Mouse (Mus musculus) embryo, embryonic 10.5 days (tissue): ENCODE results near the gene 1700020N01Rik.
A peak's percentile ranks its signal among the peaks of the same experiment; 100 is the strongest.

Experiments used
- DNase-seq: peaks from one replicate; pipeline ENCODE4 v3.0.0-alpha.2; 2015; ENCODE audit warnings: low spot score

Gene 1700020N01Rik

DNA sequence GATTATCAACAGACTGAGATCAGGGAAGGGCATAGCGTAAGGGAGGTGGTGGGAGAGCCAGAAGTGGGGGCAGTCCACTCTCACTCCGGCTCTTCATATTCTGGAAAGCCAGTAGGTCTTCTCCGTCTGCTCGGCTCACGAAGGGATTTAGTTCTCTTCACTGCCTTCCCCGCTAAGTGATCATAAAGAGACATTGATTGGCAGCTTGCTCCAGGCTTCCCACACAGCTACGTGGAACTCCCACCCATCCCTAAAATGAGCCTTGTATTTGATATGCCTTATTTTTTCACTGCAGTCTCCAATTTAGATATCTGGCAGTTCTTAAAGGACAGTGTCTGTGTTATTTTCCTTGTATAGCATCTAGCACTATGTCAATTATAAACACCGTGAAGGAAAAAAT lies 11.5 kb downstream of the 1700020N01Rik start:
- DNase-seq = no peak

DNA sequence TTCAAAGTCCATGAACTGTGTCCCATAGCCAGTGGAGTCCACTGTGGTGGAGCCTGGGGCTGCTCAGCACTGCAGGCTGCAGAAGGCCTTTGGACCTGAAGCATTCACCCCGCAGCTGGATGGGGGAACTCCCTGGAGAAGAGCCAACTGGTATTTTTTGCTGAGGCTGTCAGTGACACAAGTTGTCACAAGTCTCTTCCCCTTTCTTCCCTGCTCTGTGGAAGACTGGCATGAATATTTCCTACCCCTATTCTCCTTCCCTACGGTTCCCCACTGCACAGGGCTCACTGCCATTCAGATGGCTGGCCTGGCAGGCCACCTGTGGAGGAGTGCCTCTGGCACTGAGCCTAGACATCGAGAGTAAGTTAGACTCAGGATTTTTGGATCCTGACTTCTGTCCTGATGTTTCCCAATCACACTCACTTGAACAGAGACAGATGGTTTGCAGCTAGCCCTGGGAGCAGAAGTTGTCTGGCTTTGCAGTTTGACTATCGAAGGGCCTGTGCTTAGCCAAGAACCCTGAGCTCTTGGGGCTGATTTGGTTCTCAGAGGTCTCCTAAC lies 12.1 kb downstream of the 1700020N01Rik start:
- DNase-seq = no peak

DNA sequence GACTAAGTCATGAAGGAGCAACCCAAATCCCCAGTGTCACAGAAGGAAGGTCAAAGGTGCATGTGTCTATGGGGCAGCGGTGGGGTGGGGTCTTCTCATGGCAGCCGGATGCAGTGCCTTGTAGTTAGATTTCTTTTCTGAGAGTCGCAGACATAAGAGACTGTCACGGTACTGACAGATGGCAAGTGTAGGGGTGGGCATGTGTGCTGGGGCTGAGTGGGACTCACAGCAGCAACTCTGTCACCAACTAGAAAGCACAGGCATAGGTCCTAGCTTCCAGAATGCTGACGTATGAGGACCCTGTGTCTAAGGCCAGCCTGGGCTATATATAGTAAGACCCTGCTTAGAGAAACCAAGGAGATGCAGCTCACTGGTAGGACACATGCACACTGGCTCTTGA lies 12.7 kb downstream of the 1700020N01Rik start:
- DNase-seq = peak; percentile 18

DNA sequence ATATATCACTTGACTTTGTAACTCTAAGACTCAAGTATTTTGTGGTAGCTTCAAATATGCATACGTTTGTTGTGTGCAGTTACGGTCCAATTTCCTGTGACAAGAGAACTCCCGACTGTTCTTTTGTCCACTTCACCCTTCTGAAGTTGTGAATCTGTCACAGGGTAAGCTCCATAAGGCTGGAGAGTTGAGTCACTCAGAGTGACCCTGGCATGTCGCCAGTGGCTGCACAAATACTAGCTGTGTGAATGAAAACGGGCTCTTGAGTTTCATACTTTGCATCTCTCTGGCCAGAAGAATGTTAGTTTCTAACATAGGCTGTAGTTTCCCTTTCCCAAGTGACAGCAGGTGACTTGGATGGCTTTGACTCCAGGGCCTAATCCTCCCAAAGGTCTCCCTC lies 14.0 kb downstream of the 1700020N01Rik start:
- no peak for DNase-seq

DNA sequence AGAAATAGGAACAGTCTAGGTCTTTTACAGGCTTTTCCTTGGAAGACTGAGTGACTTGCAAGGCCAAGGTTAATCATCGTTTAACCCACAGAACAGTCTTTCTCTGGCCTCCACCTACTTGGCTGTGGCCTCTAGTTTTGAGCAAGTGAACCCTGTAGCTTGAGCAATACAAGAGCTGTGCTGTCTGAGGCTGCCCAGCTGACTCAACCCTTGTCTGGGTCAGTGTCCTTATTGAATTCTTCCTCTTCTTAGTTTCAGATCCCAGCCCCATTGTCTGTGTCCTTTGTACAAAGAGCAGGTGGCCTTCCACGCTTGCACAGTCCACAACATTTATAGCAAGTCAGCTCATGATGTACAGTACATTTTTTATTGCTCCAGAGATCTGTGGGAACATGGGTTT lies 16.6 kb downstream of the 1700020N01Rik start:
- DNase-seq = no peak

DNA sequence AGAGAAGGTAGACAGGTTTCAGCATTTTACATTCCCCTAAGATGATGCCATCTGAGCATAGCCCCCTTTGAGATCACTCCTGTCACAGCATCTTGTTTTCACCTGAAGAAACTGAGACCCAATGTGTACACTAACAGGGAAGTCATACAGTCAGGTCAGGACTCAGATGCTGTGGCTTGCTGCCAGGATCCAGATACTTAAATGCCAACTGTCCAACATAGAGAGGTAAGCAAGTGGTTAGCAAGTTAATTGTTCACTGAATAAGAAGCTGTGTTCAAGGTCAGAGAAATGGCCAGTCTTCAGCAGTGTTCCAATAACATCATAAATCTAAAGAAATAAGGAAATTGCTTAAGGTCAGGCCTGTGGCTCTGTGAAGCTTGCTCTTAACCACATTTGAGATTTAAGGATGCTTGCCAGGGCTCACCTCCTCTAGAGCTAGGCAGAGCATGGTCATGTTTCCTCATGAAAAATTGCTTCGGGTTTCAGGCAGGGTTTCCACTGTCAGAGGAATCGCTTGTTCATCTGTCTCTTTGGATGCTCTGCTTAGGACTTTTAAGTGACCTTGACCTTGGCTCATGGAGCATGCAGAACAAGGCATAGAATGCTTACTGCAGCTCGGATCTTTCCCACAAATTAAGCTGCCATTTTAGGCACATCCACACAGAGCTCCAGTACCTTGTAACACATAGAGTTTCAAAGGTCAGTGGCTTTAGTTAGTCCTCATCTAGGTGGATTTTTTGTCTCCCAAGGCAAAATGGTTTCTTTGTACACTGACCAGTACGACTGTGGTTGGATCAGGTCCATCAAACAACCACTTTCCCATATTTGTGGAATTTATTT lies 20.3 kb downstream of the 1700020N01Rik start:
- DNase-seq = no peak

DNA sequence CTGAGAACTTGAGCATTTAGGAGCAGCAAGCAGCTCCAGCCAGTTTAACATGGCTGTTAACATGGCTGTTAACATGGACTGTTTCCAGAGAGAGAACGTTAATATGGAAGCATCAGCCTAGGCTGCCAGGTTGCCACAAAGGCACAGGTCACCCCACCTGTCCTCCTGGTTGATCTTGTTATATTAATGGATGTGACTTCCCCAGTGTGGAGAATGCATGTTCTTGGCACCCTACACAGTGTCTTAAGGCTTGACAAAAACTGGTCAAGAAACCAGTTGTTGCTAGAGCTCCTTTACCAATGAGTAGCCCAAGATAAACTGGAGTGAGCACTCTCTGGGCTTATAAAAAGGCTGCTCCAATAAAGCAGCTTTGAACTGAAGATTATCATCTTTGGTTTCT lies 21.6 kb downstream of the 1700020N01Rik start:
- no peak for DNase-seq

DNA sequence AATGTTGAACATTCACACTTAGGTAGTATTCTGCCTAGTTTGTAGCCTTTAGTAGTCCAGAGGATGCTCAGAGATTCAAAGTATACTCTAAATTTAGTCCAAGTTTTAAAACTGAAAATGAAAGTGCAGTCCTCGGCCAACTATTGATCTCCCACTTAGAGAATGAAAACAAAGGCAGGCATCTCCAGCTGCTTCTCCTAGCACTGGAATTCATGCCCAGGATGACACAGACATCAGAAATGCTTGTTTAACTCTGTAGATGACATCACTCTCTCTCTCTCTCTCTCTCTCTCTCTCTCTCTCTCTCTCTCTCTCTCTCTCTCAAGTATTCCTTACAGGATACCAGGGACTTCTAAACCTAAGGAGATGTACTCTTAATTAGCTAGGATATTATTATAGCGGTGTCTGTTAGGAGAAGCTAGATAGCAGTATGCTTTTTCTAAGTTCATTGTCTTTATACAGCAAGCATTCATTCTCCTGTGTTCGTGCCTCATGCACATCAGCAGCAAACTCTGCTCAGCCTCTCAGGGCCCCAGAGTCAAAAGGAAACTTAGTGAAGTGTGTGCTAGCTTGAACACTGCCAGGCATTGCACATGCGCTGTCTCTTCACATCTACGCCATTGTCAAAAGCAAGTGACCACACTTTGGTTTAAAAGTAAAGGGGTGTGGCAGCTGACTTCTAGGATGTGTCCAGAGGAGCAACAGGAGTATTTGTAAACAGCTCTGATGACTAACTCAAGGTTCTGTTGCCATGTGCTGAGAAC lies 26.0 kb downstream of the 1700020N01Rik start:
- no peak for DNase-seq

DNA sequence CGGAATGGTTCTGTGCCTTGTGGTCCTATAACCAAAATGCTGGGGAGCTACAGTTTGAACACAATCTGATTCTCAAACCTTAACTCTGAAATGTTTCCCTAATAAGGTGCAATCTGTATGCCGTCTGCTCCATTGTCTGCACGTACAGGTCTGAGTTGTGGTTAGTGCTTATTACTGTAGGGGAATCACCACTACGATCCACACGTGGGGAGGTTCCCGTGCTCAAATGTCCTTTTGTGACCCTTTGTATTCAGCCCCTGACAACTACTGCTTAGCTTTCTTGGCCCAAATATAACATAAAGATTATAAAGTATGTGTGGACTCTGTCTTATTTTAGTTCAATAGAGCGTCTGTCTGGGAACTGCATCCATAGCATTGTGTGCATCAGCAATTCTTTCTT lies 29.1 kb downstream of the 1700020N01Rik start:
- no peak for DNase-seq

DNA sequence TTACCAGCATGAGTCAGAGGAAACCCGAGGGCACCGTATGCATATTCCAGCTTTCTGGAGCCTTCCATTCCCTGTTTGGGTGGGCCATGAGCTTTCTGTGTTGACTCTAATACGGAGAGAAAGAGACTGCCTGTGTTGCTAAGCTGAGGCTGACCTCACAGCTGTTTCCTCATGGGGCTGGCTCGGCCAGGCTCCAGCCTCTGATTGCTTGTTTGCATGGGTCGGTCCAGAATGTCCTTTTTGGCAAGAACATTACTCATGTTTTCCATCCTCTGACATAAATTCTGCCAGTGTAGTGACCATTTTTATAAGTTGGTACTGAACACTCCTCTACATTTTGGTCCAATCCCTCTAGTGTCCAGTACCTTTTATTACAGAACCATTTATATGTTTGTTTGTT lies 35.6 kb downstream of the 1700020N01Rik start:
- no peak for DNase-seq

DNA sequence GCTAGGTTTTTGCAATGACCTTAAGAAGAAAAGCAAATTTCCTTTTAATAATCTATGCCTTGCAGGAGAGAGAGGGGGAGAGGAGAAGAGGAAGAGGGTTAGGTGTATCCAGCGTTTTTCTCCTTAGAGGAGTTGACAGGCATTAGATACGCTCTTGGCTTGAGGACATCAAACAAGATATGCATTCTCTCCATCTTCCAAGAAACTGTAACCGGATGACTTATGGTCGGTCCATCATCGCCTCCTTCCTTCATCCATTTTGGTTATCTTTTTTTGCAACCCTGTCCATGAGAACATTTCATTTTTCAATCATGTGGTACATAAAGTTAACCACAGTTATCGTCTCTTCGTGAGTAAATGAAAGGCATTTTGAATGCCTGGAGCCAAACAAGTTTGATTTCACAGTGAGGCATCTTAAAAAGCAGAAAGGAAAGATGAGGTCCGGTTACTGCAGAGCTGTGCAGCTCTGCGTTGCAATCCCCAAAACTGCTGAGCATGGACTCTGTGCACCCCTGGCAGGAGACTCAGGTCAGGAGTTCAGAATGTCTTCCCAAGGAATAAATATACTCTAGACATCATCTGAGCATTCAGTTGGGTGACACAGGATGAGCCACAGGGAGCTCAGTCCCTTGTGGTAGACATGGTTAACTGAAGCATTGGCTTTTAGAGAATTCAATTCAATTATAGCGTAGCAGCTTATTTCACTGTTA lies 36.2 kb downstream of the 1700020N01Rik start:
- no peak for DNase-seq

DNA sequence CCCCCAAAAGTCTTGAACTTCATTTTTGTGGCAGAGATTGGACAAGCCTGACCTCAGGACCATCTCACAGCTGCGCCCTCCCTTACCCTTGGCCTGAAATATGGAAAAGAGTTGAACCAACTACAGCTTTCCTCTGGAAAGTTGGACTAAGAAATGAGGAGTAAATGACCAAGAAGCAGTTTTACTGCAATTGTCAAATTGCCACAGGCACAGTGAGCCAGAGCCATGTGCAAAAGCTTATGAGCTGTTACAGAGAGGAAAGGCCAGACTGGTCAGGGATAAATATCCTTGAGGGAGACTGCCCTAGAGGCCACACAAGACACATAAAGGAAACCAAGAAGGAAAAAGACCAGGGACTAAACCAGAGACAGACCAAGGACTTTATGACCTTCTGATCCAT lies 38.5 kb downstream of the 1700020N01Rik start:
- DNase-seq = no peak

DNA sequence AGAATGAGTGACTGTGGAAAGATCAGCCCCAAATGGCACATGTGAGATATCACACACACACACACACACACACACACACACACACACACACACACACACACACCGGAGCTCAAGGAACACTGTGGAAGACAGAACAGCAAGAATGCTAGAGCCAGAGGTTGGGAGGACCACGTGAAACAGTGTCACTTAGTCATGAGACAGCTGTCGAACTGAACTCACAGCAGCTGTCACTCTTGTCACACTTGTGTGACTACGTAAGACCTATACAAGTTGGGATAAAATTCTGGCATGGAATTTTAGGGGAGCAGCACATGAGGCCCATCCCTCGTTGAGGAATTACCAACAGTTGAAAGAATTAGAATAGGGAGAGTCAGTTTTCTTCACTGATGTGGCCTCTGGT lies 39.7 kb downstream of the 1700020N01Rik start:
- DNase-seq = no peak

DNA sequence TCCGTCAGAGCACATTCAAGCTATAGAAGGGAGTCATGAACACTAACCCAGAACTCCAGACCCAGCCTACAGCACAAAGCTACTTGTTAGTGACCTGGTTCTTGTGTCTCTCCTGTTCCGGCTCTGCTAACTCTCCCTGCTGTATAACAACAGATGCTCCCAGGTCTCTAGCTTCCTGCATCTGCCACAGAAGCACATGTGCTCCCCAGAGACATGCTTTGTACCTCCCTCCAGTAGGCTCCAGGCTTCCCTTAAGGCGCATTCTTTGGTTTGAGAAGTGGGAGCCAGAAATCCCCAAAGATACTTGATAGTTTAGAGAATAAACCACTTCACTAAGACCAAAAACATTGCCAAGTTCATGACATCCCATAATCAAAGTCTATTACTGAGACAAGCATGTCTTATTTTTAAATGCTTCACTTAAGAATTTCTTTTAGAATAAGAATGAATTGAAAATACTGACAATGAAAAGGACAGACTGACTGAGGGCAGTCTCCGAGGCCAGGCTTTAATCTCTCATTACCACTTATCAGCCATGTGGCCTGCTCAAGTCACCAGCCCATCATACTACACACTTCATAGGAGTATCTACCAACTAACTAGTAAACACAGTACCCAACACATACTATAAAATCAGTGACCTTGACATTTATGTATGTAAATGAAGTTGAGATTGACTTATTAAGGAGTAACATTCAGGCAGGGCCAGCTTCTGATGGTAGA lies 43.2 kb downstream of the 1700020N01Rik start:
- DNase-seq = no peak

DNA sequence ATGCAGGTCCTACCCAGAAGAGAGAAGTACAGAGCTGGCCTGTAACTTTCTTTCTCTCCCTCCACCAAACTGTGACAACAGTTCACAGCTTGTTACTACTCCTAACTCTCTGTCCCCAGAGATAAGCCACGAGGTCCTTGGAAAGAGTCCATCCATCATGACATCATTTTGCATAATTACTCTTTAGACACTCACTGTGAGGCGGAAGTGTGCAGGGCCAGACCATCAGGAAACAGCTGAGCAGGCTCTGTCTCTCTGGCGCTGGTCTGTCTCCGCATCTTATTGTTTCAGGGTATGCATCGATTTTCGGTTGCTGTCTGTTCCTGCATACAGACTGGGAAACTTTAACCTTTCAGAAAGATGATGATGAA lies 43.8 kb downstream of the 1700020N01Rik start:
- peak; percentile 26 for DNase-seq

DNA sequence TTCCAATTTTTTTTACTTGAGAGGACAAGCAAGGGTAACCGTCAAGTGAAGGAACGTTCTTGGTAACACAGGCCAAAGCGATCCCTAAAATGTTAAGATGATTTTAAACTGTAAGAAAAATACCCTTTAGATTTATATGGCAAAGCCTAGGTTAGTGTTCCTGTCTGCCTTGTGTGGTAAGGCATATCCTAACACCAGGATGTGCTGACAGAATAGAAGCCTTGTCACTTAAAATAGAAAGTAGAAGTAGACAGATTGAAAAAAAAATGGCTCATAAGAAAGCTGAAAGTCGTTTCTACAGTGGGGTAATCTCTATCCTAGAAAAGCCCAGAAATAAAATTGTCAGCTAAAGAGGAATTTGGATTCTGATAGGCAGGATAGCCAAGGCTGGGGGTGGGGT lies 58.4 kb downstream of the 1700020N01Rik start:
- DNase-seq = no peak

DNA sequence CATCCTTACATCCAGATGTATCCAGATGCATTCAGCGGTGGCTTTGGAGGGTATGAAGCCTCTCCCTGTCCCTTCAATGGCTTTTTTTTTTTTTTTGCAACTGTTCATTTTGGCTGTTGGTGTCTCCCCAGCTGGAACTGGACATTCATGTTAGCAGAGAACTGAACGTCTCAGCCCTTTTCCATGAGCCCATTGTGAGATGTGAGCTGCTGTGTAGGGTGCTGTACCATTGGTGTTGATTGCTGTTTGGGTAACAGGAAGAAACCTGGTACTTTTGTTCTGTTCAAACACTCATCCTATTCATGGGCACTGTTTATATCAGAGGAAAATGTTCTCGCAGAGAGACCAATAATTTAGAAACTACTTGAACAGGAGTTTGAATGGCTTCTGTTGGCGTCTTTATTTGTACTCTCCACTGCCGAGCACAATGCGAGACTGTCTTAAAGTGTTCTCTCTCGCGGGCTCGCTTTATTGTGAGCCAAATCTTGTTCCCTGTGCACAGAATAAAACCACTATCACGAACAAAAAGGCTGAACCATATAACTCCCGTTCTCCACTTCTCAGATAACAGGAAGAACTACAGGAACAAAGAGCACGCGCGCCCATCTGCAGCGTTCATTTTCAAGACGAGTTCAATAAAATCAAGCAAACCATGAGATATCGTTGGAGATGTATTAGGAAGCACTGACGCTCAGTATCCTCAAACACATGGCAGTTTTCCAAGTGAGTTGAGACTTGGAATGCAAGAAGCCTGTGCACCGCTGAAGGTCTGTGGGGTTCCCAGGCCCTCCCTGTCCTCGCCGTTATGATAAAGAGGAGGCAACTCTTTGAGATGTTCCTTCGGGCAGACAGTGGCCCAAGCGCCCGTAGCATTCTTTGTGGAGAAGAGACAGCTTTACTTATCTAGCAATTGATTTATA lies 59.7 kb downstream of the 1700020N01Rik start:
- no peak for DNase-seq

DNA sequence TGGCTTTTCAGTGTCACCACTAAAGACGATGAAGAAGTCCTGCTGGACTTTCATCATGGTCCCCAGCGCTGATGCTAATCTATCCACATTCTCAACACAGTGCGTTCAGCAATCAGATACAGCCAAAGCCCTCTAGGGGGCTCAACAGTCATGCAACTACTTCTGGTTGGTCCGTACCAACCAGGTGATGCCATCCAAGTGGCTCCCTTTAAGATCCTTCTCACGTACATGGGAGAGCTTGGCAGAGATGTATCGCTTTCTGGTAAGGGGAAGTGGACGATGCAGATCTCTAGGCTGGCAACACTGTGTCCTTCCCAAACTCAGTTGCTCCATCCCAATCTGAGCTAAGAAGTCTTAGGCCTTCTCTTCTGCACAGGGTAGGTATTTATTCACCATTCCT lies 60.5 kb downstream of the 1700020N01Rik start:
- DNase-seq = no peak

DNA sequence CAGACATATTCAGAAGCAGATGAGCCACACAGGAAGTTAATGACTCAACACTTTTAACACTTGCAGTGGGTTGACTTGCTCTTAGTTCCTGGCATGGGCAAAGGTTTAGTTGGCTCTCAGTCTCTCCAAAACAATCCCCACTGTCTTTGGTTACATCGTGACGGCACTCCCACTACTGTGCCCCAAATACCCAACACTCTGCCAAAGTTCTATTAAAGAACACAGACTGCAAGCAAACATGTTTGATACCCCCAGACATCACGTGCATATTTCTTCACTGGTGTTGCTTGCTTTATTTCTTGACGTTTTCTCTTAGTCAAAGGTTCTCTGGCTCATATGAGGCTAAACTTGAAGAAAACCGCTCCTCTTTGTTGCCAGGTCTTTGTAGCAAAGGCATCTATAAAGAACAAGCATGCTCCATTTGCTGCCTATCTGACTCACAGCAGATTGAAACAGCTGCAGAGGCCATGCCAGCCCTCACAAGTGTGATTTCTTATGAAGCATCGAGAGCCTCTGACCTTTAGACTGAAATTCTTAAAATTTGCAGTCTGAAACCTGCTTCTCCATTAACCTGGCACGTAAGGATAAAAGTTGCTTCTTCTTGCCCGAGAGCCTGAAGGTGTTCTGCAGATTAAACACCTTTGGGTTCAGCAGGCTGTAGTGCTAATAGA lies 66.8 kb downstream of the 1700020N01Rik start:
- no peak for DNase-seq

DNA sequence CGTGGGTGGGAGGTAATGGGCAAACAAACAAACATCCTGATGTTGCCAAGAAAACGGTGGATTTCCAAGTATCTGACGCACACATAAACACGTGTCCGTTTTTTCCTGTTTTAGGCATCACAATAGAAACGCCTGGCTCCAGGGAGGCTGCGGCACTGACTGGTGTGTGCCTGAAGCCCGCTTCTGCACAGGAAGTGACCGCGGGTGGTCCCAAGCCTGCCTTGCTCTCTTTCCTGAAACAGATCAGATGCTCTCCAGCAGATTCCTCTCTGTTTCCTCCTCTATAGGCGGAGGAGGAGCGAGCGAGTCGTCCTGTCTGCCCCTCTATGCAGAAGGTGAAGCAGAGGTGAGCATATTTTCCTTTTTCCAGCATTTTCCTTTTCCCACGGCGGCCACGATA lies 76.0 kb downstream of the 1700020N01Rik start:
- peak; percentile 58 for DNase-seq
